Mouse (Mus musculus): ENCODE data around the gene Eif2s3y.

Gene Eif2s3y

GRCm38 (mm10) chrY:1009882-1010751, at the start of gene Eif2s3y:
Eif2s3y (plus strand) TSS chrY:1010543.
- peak; percentile 13 for DNase-seq (ENCODE audit: extremely low read depth, low read depth, low spot score)
